10 mouse cellular contexts compared by ENCODE assay signal in the genomic region with DNA sequence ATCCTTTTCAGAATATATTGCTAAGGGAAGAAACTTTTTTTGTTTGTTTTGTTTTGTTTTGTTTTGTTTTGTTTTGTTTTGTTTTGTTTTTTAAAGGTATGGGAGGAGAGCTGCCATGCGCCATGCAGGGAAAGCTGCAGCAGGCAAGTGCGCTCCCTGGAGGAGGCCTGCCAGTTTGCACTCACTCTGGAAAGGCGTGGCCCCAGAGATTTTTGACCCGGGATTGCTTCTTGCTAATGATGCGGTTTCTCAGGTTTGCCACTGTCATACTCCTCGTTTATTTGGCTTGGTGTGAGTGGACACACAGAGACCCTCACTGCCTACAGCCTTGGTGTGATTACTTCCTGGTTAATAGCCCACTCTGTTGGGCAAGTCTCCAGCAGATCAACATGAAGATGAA. TPM values are rescaled to one million over a fixed set of nuclear protein-coding genes. Genes with fewer than 3 reads are reported as not detected.
A peak's percentile ranks its signal among the peaks of the same experiment; 100 is the strongest.
DNase-seq lines count a peak whose midpoint lies in the region; ATAC-seq and TF ChIP-seq lines count a peak whose summit lies in the region.
"Had no signal": no experiment of that assay in that cellular context is flagged by ENCODE, and none has a peak within 500 bp of the region (broad histone marks: within the 10 kb centered on the region; RNA-seq: fewer than 3 reads in every experiment).

No protein-coding gene starts in this region.

- no peak for ATAC-seq in forebrain, postnatal 0 days
- ATAC-seq in forebrain, embryonic 16.5 days: no peak
- ATAC-seq in liver, embryonic 12.5 days: no peak
- peak; percentile 49; the same call in 1 of the 2 replicates for ATAC-seq in G1E (ENCODE audit: extremely low read depth, insufficient number of reproducible peaks, low FRiP score, poor library complexity, severe bottlenecking)

- H3K4me1 ChIP-seq in forebrain, postnatal 0 days (ENCODE audit: insufficient read depth): no peaks in the 10 kb centered on the region
- no peaks in the 10 kb centered on the region for H3K4me1 ChIP-seq in forebrain, embryonic 16.5 days (replicated peaks; ENCODE audit: control insufficient read depth, insufficient read depth, low read length)
- H3K4me1 ChIP-seq in liver, embryonic 12.5 days: no peaks in the 10 kb centered on the region
- peaks cover 2% of the 10 kb centered on the region; the same call in 1 of the 2 replicates for H3K4me1 ChIP-seq in G1E (ENCODE audit: insufficient read depth, low read depth, low read length)
- H3K4me1 ChIP-seq: limb, embryonic 12.5 days; stomach, embryonic 15.5 days had no signal

- no peaks in the 10 kb centered on the region for H3K27me3 ChIP-seq in forebrain, postnatal 0 days (ENCODE audit: insufficient read depth, low read length)
- H3K27me3 ChIP-seq in forebrain, embryonic 16.5 days (replicated peaks; ENCODE audit: control insufficient read depth, insufficient read depth, low read length): no peaks in the 10 kb centered on the region
- 0 out of 2 replicates have a peak, but pooled peaks cover 7% of the 10 kb centered on the region for H3K27me3 ChIP-seq in liver, embryonic 12.5 days (replicated peaks)
- peaks cover 26% of the 10 kb centered on the region for H3K27me3 ChIP-seq in G1E (ENCODE audit: insufficient read depth, low read length)
- H3K27me3 ChIP-seq: limb, embryonic 12.5 days; stomach, embryonic 15.5 days had no signal

- no peak overlapping the region for H3K4me2 ChIP-seq in forebrain, postnatal 0 days (ENCODE audit: low read depth)
- no peak overlapping the region for H3K4me2 ChIP-seq in forebrain, embryonic 16.5 days (ENCODE audit: low read length)
- no peak overlapping the region for H3K4me2 ChIP-seq in liver, embryonic 12.5 days
- H3K4me2 ChIP-seq: limb, embryonic 12.5 days; stomach, embryonic 15.5 days had no signal

- WGBS in forebrain, postnatal 0 days: 26% methylated on average over 6 of the region's 6 CpGs
- 26% methylated on average over 6 of the region's 6 CpGs for WGBS in forebrain, embryonic 16.5 days
- WGBS in liver, embryonic 12.5 days (ENCODE audit: insufficient replicate concordance): 18% methylated on average over 6 of the region's 6 CpGs

- no peak overlapping the region for H3K4me3 ChIP-seq in forebrain, postnatal 0 days (ENCODE audit: low read depth, low read length)
- no peak overlapping the region for H3K4me3 ChIP-seq in forebrain, embryonic 16.5 days (replicated peaks; ENCODE audit: low read length)
- no peak overlapping the region for H3K4me3 ChIP-seq in liver, embryonic 12.5 days
- H3K4me3 ChIP-seq in G1E (ENCODE audit: low read depth, low read length): no peak overlapping the region
- H3K4me3 ChIP-seq: limb, embryonic 12.5 days; stomach, embryonic 15.5 days had no signal

- no peaks in the 10 kb centered on the region for H3K36me3 ChIP-seq in forebrain, postnatal 0 days (ENCODE audit: insufficient read depth)
- no peaks in the 10 kb centered on the region for H3K36me3 ChIP-seq in forebrain, embryonic 16.5 days (ENCODE audit: control insufficient read depth, insufficient read depth)
- no peaks in the 10 kb centered on the region for H3K36me3 ChIP-seq in liver, embryonic 12.5 days
- no peaks in the 10 kb centered on the region for H3K36me3 ChIP-seq in G1E (replicated peaks)
- H3K36me3 ChIP-seq: limb, embryonic 12.5 days; stomach, embryonic 15.5 days had no signal

- no peak for DNase-seq in forebrain, postnatal 0 days
- DNase-seq in liver: peak; percentile 23
- DNase-seq in G1E (ENCODE audit: low spot score): no peak
- peak; percentile 32 to 55 for DNase-seq in lung, postnatal 4 days
- no peak for DNase-seq in layer of hippocampus, adult 9-11 months
- no peak for DNase-seq in right cerebral cortex, postnatal 10 days (ENCODE audit: low spot score in 2 of 2)

- peak; percentile 30; the same call in 1 of the 2 replicates for TF ChIP-seq CTCF in forebrain, postnatal 0 days (IDR thresholded peaks at IDR 0.05; ENCODE audit: low read depth)
- TF ChIP-seq CTCF in G1E (IDR thresholded peaks at IDR 0.05; ENCODE audit: low read depth, low read length): no peak

- H3K27ac ChIP-seq in forebrain, postnatal 0 days (ENCODE audit: low read depth, low read length): no peak overlapping the region
- no peak overlapping the region for H3K27ac ChIP-seq in forebrain, embryonic 16.5 days (ENCODE audit: low read length)
- H3K27ac ChIP-seq in liver, embryonic 12.5 days: no peak overlapping the region
- H3K27ac ChIP-seq: limb, embryonic 12.5 days; stomach, embryonic 15.5 days had no signal

- no peak overlapping the region for H3K9ac ChIP-seq in forebrain, postnatal 0 days
- H3K9ac ChIP-seq in forebrain, embryonic 16.5 days (replicated peaks; ENCODE audit: low read depth, low read length): no peak overlapping the region
- no peak overlapping the region for H3K9ac ChIP-seq in liver, embryonic 12.5 days
- H3K9ac ChIP-seq: limb, embryonic 12.5 days; stomach, embryonic 15.5 days had no signal

- H3K9me3 ChIP-seq in forebrain, postnatal 0 days (ENCODE audit: low read length): no peaks in the 10 kb centered on the region
- H3K9me3 ChIP-seq in forebrain, embryonic 16.5 days (ENCODE audit: control insufficient read depth, low read length): no peaks in the 10 kb centered on the region
- H3K9me3 ChIP-seq in liver, embryonic 12.5 days (replicated peaks): no peaks in the 10 kb centered on the region
- H3K9me3 ChIP-seq in G1E (replicated peaks): no peaks in the 10 kb centered on the region
- H3K9me3 ChIP-seq: limb, embryonic 12.5 days; stomach, embryonic 15.5 days had no signal

RNA-seq across cellular contexts. Expression of a gene that starts 16.3 kb away (rescaled TPM):
- total RNA-seq in forebrain, postnatal 0 days (2014; rRNA removed): 155 and 161 TPM in 2 replicates
- 68.5 and 75.2 TPM in 2 replicates for polyA plus RNA-seq in forebrain, postnatal 0 days (2015; fragmentation: Nextera tagmentation; extraction: Ambion mirVana)
- 77.5 and 80.8 TPM in 2 replicates for polyA plus RNA-seq in forebrain, embryonic 16.5 days (2015; fragmentation: Nextera tagmentation; extraction: Ambion mirVana)
- polyA plus RNA-seq in liver, embryonic 12.5 days (2016; fragmentation: Nextera tagmentation; extraction: Ambion mirVana): 30.3 and 31.6 TPM in 2 replicates
- total RNA-seq in G1E (2014; fragmentation: Nextera tagmentation): 186 and 190 TPM in 2 replicates
- 230 and 256 TPM in 2 replicates for total RNA-seq in G1E (2017)
- 21.1 and 28.2 TPM in 2 replicates for polyA plus RNA-seq in G1E (2012)

RNA-seq across cellular contexts. Expression of a gene that starts 58.8 kb away (rescaled TPM):
- total RNA-seq in forebrain, postnatal 0 days (2014; rRNA removed): 34.7 and 40.7 TPM in 2 replicates
- 30.6 and 33.4 TPM in 2 replicates for polyA plus RNA-seq in forebrain, postnatal 0 days (2015; fragmentation: Nextera tagmentation; extraction: Ambion mirVana)
- 34.3 and 37.2 TPM in 2 replicates for polyA plus RNA-seq in forebrain, embryonic 16.5 days (2015; fragmentation: Nextera tagmentation; extraction: Ambion mirVana)
- 0.14 and 0.28 TPM in 2 replicates for polyA plus RNA-seq in liver, embryonic 12.5 days (2016; fragmentation: Nextera tagmentation; extraction: Ambion mirVana)
- not detected in 2 replicates for total RNA-seq in G1E (2014; fragmentation: Nextera tagmentation)
- 0.06 and 0.11 TPM in 2 replicates for total RNA-seq in G1E (2017)
- polyA plus RNA-seq in G1E (2012): not detected in 2 replicates

Comparison
In these comparisons a context has a peak if more than half of its experiments do, and no peak if none do; other contexts are left out.
1. DNase-seq: peak in liver (single experiment) and lung, postnatal 4 days (2 of 2); none in forebrain, postnatal 0 days (single experiment), G1E (single experiment), layer of hippocampus, adult 9-11 months (single experiment) and right cerebral cortex, postnatal 10 days (0 of 2).
2. RNA of a gene that starts 58.8 kb away (polyA plus RNA-seq): 34.3 to 37.2 TPM in forebrain, embryonic 16.5 days and 30.6 to 33.4 TPM in forebrain, postnatal 0 days; 0.14 to 0.28 TPM in liver, embryonic 12.5 days and not detected in G1E; every median in the first group is over 10 times any median in the second.